Mouse (Mus musculus) adrenal gland, adult (tissue): ENCODE data around the gene Btbd35f6.
A peak's percentile ranks its signal among the peaks of the same experiment; 100 is the strongest.
"Not testable (repeated sequence)": the region's sequence is repeated elsewhere in the genome, so short reads cannot be mapped to it uniquely, and the experiment has no call there.

Experiments
- DNase-seq, 2 experiments: peaks; one replicate each; pipeline ENCODE4 v3.0.0; 2022 to 2023; ENCODE audit warnings: low spot score in 1 of 2; ENCODE audit not compliant: inconsistent age in 2 of 2

Gene Btbd35f6

DNA sequence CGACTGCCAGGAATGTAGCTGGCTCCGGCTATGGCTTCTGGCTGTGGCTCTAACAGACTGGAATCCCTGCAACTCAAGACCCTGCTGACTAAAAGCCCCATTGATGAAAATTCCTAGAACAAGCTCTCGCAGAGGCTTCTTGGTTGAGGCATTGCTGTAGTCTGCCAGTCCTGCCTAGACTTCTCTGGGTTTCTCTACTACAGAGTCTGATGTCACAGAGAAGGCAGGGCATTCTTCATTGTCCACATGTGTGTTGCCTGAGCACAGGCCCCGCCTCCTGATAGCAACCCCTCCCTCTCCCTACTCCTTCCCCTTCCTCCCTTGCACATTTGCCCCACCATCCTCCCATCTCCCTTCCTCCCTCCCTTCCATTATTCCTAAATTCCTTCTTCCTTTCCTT, at the start of gene Btbd35f6:
Btbd35f6 (minus strand) TSS at position 101 of the 400 bp plus-strand sequence.
- not testable (repeated sequence) for DNase-seq

DNA sequence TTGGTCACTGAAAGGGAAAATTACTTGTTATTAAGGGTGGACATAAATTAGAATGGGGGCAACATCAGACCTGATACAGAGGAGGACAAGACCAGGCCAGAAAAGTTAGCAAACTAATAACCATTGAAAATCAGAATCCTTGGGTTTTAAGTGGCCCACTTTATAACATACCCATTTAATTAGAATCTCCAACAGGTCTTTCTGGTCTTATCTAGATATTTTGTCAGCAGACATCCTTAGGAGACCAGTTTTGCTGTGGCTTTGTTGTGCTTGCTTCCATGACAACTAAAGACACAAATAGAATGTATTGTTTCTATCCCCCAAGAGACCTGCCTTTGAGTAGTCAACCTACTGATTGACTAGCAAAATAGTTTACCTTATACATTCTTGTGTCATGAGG, 30.4 kb upstream of the Btbd35f6 start, which contains the start of gene Gm21870:
Gm21870 (minus strand) TSS at position 101 of the 400 bp plus-strand sequence.
- not testable (repeated sequence) for DNase-seq

GRCm38 (mm10) chrX:33930216-33930615, 26.1 kb downstream of the Btbd35f6 start:
- DNase-seq = peak in 1 of 2 experiments; percentile 39

- peak in 1 of 2 experiments; percentile 27 for DNase-seq
Measured at GRCm38 (mm10) chrX:33928225-33928624, 28.1 kb downstream of the Btbd35f6 start.

DNA sequence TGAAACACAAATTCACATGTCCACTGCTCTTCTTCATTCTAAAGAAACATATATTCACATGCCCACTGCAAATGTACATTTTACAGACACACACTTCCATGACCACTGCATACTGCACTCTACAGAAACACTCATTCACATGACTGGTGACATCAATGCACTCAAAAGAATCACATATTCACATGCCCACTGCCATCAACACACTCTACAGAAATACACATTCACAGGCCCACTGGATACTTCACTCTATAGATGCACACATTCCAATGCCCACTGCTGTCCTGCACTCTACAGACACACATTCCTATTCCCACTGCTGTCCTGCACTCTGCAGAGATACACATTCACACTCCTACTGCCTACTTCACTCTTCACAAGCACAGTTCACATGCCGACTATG, 30.0 kb downstream of the Btbd35f6 start:
- DNase-seq = peak in 1 of 2 experiments; percentile 23

- DNase-seq = peak in 1 of 2 experiments; percentile 39
Measured at GRCm38 (mm10) chrX:33925420-33925819, 30.9 kb downstream of the Btbd35f6 start.
